Mouse (Mus musculus) urinary bladder, postnatal 25 days (tissue): ENCODE results near the gene Tnfsf13.
A peak's percentile ranks its signal among the peaks of the same experiment; 100 is the strongest.

Source experiments
- DNase-seq: peaks from one replicate; pipeline ENCODE4 v3.0.0; 2022; ENCODE audit warnings: low spot score

Gene Tnfsf13

GRCm38 (mm10) chr11:69680136-69680855 is 5.3 kb downstream of the Tnfsf13 start:
- no peak for DNase-seq

DNA sequence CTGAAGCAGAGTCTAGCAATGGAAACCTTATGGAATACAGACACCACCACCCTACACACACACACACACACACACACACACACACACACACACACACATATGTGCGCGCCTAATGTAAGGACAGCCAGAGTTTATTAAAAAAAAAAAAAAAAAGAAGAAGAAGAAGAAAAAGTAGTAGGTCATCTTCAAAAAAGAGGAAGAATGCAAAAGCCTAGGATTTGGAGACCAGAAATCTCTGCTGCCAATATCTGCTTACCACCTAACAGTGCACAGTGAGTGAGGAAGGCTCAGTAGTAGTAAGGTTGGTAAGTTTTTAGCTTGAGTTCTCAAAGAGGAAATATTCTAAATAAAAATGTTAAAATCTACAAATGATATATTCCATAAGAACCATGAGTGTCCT is 6.4 kb downstream of the Tnfsf13 start:
- DNase-seq, result no peak

GRCm38 (mm10) chr11:69672211-69672706 is 13.3 kb downstream of the Tnfsf13 start, which contains the start of gene Eif4a1:
Gene Eif4a1, minus strand, starts transcription at chr11:69672423.
- DNase-seq, result peak; percentile 97

DNA sequence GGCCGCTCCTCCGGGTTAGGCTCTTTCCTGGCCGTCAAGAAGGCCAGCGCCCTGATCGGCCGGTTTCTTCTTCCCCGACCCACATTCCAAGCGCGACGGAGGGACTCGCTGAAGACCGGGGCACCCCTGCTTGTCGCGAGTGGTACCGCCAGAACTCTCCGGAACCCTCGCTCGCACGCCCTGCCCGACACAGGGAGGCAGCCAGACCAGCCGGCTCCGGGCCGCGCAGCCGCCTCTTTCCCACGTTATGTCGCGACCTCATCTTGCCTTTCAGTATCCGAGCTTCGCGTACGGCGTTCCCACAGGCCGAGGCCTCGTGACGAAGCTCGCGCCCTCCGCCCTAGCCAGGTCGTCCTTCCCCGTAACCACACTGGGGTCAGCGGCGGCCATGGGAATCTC is 13.9 kb downstream of the Tnfsf13 start:
- DNase-seq, result no peak

DNA sequence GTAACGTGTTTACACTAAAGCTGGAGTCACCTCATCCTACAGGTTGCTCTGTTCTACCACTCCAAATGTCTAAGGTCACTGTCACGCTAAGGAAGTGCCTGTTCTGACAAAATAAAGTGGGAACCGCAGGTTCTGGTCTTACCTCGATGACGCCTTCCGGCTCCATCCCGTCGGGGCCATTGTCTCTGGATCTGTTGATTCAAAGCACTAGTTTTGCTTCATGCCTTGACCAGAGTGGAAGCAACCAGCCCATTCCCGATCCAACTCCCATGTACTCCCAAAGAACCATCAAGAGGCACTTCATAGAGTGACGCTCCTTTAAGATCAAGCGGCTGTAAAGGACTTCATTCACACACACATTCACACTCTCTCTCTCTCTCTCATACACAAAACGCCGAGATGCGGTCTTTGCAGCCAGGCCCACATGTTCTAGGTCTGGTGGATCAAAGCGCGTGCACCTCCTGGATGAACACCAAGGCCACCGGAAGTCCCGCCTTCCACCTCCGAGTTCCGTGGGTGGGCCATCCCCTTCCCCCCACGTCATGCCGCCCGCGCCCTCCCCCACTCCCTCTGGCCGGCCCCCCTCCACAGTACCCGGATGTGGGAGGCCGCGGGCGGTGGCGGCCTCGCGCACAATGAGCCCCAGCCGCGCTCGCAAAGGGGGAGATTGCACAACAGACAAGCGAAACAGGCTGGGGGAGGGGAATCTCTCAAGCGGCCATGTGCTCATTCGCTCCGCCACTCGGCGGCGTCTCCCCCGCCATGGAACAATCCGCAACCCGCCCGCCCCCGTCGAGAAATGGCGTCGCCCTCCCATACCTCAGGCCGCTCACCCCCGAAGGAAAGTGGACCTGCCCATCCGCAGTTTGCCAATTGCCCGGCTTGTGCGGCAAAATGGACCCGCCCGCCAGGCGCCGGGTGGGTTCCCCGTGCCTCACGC is 14.5 kb downstream of the Tnfsf13 start:
- peak; percentile 94 for DNase-seq

GRCm38 (mm10) chr11:69666665-69667005 is 18.9 kb downstream of the Tnfsf13 start:
- DNase-seq, result no peak

DNA sequence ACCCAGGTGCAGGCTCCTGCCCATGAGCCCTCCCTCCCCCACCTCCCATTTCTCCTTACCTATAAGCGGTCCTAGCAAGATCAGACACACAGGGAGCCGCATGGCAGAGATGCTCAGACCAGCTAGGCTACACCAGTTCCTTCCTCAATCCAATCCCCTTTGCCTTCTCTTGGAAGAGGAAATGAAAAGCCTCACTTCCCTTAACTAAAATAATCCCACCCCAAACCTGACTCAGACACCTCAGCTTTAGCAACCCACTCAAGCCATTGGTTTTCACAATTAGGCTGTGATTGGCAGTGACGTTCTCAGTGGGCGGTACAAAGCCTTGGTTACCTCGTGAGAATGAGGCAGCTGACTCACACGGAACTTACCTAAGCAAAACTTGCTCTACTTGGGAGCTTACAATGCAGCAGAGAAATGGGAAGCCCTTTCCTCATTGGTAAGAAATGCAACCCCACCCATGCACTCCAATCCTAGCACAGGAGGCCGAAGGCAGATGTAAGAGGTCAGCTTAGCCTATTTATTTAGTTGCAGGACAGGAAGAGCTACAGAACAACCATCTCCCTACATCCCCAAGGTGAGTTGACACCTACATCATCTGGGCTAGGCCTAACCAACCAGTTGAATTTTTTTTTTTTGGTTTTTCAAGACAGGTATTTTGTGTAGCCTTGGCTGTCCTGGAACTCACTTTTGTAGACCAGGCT is 19.5 kb downstream of the Tnfsf13 start, which contains the start of gene Cd68:
Cd68 (minus strand) TSS at position 193 of the 704 bp plus-strand sequence.
- peak; percentile 46 for DNase-seq

- DNase-seq, result no peak
Measured at GRCm38 (mm10) chr11:69665457-69665960, 20.1 kb downstream of the Tnfsf13 start.

DNA sequence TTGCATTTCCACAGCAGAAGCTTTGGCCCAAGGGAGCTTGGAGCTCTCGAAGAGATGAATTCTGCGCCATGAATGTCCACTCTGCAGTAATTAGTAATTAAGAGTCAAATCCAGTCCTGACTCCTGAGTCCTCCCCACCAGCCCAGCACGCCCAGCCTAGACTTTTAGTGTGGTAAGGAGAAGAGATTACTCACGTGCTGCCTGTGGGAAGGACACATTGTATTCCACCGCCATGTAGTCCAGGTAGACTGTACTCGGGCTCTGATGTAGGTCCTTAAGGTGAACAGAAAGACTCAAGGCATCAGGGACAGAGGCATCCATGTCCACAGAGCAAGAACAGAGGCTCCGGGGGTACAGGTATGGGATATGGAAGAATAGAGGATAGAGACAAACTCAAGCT is 20.7 kb downstream of the Tnfsf13 start:
- no peak for DNase-seq

DNA sequence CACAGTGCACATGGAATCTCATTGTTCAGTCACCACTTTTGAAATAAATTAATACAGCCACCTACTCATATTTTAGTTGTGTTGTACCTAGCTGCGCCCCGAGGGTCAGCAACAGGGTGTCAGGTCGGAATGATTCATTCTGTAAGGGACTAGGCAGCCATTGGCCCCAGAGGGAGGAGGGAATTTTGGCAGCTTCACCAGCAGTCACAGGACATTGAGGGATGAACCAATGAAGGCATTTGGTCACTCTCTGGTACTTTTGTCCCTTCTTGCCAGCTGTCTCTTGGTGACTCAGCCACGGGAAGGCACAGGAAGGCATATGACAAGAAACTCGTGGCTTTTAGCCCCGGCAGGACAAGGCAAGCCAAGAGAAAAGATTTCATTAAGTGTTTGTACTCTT is 21.8 kb downstream of the Tnfsf13 start:
- no peak for DNase-seq

GRCm38 (mm10) chr11:69662967-69663671 is 22.5 kb downstream of the Tnfsf13 start:
- no peak for DNase-seq

DNA sequence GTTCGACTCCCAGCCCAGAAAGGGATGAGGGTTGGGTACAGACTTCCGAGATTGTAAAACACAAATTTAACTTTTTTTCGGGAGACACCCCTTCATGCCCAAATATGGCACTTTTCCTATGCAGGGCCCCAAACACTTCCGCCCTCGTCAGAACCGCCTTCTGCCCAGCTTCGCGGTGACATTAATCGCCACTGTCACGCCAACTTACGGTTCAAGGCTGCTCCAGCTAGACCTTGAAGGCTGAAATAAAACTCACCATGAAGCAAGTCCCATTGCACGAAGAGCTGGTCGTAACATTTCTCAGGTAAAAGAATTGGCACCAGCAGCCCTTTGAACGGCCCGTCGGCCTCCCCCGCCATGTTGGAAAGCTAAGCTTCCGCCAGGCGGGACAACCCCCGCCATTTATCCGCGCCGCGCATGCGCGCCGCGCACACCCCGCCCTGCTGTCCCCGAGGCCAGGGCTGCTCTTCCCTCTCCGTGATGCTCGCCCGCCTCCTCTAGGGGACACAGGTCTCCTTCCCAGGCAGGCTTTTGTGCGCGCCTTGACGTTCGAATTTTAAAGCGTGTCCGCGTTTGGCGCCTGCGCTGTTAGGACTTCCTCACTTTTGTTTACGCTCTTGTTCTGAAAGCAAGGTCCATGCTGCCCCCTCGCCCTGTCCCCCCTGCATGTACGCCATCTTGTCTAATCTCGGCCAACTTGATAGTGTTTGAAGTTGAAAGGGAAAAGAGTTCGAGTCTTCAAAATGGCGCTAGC is 23.2 kb downstream of the Tnfsf13 start, which contains the start of gene Mpdu1:
Mpdu1 (minus strand) TSS at position 430 of the 754 bp plus-strand sequence.
- peak; percentile 81 for DNase-seq

DNA sequence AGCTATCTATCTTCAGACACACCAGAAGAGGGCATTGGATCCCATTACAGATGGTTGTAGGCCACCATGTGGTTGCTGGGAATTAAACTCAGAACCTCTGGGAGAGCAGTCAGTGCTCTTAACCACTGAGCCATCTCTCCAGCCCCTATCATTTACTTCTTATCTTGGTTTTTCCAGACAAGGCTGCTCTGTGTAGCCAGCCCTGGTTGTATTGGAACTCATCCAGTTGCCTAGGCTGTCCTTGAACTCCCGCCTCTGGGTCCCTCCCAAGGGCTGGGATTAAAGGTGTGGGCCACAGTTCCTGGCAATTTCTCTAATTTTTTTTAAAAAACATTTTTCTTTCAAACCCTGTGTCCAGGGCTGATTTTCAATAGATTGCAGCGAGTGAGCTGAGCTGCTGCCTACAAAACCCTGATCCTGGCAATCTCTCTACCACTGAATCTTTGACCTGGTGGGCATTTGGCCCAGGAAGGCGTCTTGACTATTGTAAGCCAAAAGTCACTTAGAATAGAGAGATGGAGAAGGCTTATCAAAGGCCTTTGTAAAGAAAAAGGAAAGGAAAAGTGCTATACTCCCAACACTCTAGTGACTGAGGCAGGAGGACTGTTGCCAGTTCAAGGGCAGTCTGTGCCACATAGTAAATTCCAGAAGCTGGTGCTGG is 24.2 kb downstream of the Tnfsf13 start:
- DNase-seq, result no peak

GRCm38 (mm10) chr11:69657462-69657881 is 28.1 kb downstream of the Tnfsf13 start:
- no peak for DNase-seq

DNA sequence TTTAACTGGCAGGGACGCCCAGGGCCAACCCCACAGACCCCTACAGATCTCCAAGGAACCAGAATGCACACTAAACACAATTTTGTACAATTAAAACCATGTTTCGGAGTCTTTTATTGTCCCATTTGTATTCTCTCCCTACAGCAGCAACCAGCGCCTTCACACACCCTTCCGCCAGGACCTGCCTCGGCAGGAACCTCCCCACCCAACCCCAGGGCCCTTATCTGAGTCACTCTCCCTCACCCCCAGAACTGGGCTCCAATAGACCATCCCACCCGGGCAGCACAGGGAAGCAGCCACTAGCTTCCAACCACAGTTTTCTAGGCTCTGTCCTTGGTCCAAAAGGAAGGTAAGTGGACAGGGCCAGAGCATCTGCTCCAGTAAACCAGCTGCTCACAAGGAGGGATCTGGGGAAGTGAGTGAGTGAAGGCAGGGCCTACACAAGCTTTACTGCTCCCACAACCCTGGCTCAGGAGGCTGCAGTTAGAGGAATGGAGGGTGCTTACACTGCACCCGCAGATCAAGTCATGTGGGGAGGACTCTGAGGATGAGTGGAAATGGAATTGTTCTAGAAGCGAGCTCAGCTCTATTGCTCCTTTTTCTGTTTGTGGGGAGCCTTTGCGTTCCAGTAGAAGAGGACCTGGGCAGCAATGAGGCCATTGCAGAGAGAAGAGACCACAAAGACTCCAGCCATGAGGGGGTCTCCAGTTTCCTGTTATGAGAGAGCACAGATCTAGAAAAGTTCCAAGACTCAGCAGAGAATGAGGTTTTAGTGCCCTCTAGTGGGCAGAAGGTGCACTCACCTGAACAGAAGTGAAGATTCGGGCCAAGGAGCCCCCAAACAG is 28.7 kb downstream of the Tnfsf13 start:
- peak; percentile 39 for DNase-seq

GRCm38 (mm10) chr11:69656065-69656455 is 29.5 kb downstream of the Tnfsf13 start:
- peak; percentile 46 for DNase-seq

DNA sequence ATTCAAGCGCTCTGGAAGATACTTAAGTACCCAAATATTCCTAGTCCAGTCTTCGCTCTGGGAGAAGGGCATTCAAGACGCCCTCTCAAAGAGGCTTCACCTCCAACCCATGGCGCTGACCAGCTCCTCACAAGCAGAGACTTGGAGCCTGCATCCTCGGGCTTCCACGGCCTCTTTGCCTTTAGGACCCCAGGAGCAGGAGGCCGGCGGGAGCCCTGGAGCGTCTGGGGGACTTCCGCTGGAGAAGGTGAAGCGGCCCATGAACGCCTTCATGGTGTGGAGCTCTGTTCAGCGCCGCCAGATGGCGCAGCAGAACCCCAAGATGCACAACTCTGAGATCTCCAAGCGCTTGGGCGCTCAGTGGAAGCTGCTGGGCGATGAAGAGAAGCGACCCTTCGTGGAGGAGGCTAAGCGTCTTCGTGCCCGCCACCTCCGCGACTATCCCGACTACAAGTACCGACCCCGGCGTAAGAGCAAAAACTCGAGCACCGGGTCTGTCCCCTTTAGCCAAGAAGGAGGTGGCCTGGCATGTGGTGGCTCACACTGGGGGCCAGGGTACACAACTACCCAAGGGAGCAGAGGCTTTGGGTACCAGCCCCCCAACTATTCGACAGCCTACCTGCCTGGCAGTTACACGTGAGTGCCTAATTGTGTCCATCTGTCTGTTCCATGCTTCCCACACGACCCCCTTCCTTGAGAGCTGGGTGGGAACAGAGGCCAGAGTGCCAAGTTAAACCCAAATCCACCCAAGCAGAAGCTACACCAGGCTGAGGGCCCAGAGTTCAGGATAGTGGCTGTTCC is 30.1 kb downstream of the Tnfsf13 start, which contains the start of gene Sox15:
Sox15 (plus strand) TSS at position 51 of the 801 bp plus-strand sequence.
- peak; percentile 65 for DNase-seq

- DNase-seq, result peak; percentile 25
Measured at GRCm38 (mm10) chr11:69654760-69655159, 30.8 kb downstream of the Tnfsf13 start.
